Mouse (Mus musculus): Measurements from ENCODE around the gene Cracr2a.

GRCm38 (mm10) chr6:127657152-127657551, 96.0 kb downstream of the Cracr2a start:
- TF ChIP-seq GATA2 (IDR thresholded peaks at IDR 0.05; ENCODE audit: borderline replicate concordance, low read depth, low read length) (no peak), TAL1 (conservative IDR thresholded peaks at IDR 0.05; ENCODE audit: low read depth, low read length) (no peak), CTCF (IDR thresholded peaks at IDR 0.05; ENCODE audit: low read depth, low read length) (no peak), POLR2AphosphoS5 (IDR thresholded peaks at IDR 0.05; ENCODE audit: insufficient replicate concordance, low read depth, low read length) (no peak)

All from G1E (cell line).